ENCODE assay signal across 7 mouse cellular contexts in the genomic region with DNA sequence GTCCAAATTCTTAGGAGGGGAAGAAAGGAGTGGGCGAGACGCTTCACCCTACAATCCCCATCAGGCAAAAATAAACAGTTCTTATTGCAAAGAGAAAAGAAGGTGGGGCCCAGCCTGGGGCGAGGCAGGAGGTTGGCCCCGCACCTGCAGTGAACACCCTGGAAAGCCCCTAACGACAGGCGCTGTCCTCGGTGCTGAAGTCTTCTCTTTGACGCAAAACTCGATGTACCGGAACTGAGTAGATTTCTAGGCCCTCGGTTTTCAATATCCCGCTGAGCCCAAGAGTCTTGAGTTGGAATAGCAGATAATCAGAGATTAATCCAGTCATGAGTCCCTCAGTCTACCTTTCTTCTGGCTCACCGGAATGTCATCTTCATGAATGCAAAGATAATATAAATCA. TPM values are rescaled to one million over a fixed set of nuclear protein-coding genes. Genes with fewer than 3 reads are reported as not detected.
A peak's percentile ranks its signal among the peaks of the same experiment; 100 is the strongest.
DNase-seq lines count a peak whose midpoint lies in the region; ATAC-seq lines count a peak whose summit lies in the region.

No protein-coding gene starts in this region.

- no peak overlapping the region for H3K27ac ChIP-seq in embryonic facial prominence, embryonic 10.5 days (replicated peaks)

- DNase-seq in B cell, adult 2 months, result peak; percentile 96 to 97
- peak; percentile 91 for DNase-seq in ES-CJ7 (ENCODE audit: low read depth, low spot score)
- peak; percentile 85 for DNase-seq in embryonic facial prominence, embryonic 10.5 days (ENCODE audit: low spot score)
- DNase-seq in mesoderm, embryonic 11.5 days (ENCODE audit: low read depth, low spot score), result peak; percentile 86
- peak; percentile 52 to 90 for DNase-seq in spleen, postnatal 10 days (ENCODE audit: low spot score in 2 of 2)
- no peak for DNase-seq in left cerebral cortex, postnatal 14 days (ENCODE audit: low spot score in 2 of 2)

- ATAC-seq in inflammation-experienced regulatory T-cells, adult 6 months, result peak; percentile 76

- no peaks in the 10 kb centered on the region for H3K9me3 ChIP-seq in embryonic facial prominence, embryonic 10.5 days

- no peaks in the 10 kb centered on the region for H3K36me3 ChIP-seq in embryonic facial prominence, embryonic 10.5 days (replicated peaks)

- no peak overlapping the region for H3K4me3 ChIP-seq in embryonic facial prominence, embryonic 10.5 days

- H3K4me1 ChIP-seq in embryonic facial prominence, embryonic 10.5 days, result peaks cover 38% of the 10 kb centered on the region

- 1% methylated on average over 13 of the region's 13 CpGs for WGBS in embryonic facial prominence, embryonic 10.5 days

- intact Hi-C loops in left cerebral cortex, postnatal 14 days (cut with DNase I), result loop anchor here (2.0 to 10.0 kb wide), 3 partner anchors 82 to 925 kb away; no protein-coding TSS in a partner anchor

- H3K27me3 ChIP-seq in embryonic facial prominence, embryonic 10.5 days (replicated peaks; ENCODE audit: low read depth, poor library complexity, severe bottlenecking), result peaks cover 67% of the 10 kb centered on the region

RNA-seq across cellular contexts. Expression of a gene that starts 6.6 kb away (rescaled TPM):
- 0.47 and 0.91 TPM in 2 replicates for polyA plus RNA-seq in embryonic facial prominence, embryonic 10.5 days (2016; fragmentation: Nextera tagmentation; extraction: Ambion mirVana)
- polyA plus RNA-seq in inflammation-experienced regulatory T-cells, adult 6 months (2017; shearing (Covaris generic)), result under 1 TPM in 2 of 3 experiments, not detected in 1; 0.25 to 0.35 TPM
- 100 to 1,000 TPM; 228 TPM for total RNA-seq in left cerebral cortex, postnatal 14 days (2021)

RNA-seq across cellular contexts. Expression of a gene that starts 50.9 kb away (rescaled TPM):
- 0.87 and 1.2 TPM in 2 replicates for polyA plus RNA-seq in embryonic facial prominence, embryonic 10.5 days (2016; fragmentation: Nextera tagmentation; extraction: Ambion mirVana)
- polyA plus RNA-seq in inflammation-experienced regulatory T-cells, adult 6 months (2017; shearing (Covaris generic)), result not detected
- total RNA-seq in left cerebral cortex, postnatal 14 days (2021), result 1 to 10 TPM; 1.0 to 1.1 TPM

Comparison
In these comparisons a context has a peak if more than half of its experiments do, and no peak if none do; other contexts are left out.
1. DNase-seq: peak in B cell, adult 2 months (2 of 2), ES-CJ7 (single experiment), embryonic facial prominence, embryonic 10.5 days (single experiment), mesoderm, embryonic 11.5 days (single experiment) and spleen, postnatal 10 days (2 of 2); none in left cerebral cortex, postnatal 14 days (0 of 2).